Mouse (Mus musculus): Measurements from ENCODE around the gene Ttc24.

The Ttc24 gene

GRCm38 (mm10) chr3:88078204-88078603 lies at the start of gene Ttc24:
Gene Ttc24 (minus strand): TSS chr3:88078304.
- no peak for DNase-seq (ENCODE audit: low read depth, low spot score)

GRCm38 (mm10) chr3:88127636-88128035 lies 49.5 kb upstream of the Ttc24 start:
- no peak for DNase-seq (ENCODE audit: low read depth, low spot score)

- no peak for DNase-seq (ENCODE audit: low read depth, low spot score)
These were observed 48.1 kb upstream of the Ttc24 start for GRCm38 (mm10) chr3:88126181-88126580.

- no peak for DNase-seq (ENCODE audit: low read depth, low spot score)
These were observed 47.1 kb upstream of the Ttc24 start for GRCm38 (mm10) chr3:88125195-88125594.

- no peak for DNase-seq (ENCODE audit: low read depth, low spot score)
These were observed 43.3 kb upstream of the Ttc24 start for GRCm38 (mm10) chr3:88121164-88122131.

- DNase-seq (ENCODE audit: low read depth, low spot score) = no peak
These were observed 42.1 kb upstream of the Ttc24 start for GRCm38 (mm10) chr3:88120117-88120651.

GRCm38 (mm10) chr3:88114396-88114795 lies 36.3 kb upstream of the Ttc24 start:
- no peak for DNase-seq (ENCODE audit: low read depth, low spot score)

GRCm38 (mm10) chr3:88109126-88109525 lies 31.0 kb upstream of the Ttc24 start:
- DNase-seq (ENCODE audit: low read depth, low spot score) = no peak

GRCm38 (mm10) chr3:88106126-88106525 lies 28.0 kb upstream of the Ttc24 start:
- no peak for DNase-seq (ENCODE audit: low read depth, low spot score)

- DNase-seq (ENCODE audit: low read depth, low spot score) = no peak
These were observed 24.5 kb upstream of the Ttc24 start for GRCm38 (mm10) chr3:88102611-88103010.

- no peak for DNase-seq (ENCODE audit: low read depth, low spot score)
These were observed 24.1 kb upstream of the Ttc24 start for GRCm38 (mm10) chr3:88102196-88102595.

GRCm38 (mm10) chr3:88101736-88102135 lies 23.6 kb upstream of the Ttc24 start:
- no peak for DNase-seq (ENCODE audit: low read depth, low spot score)

- no peak for DNase-seq (ENCODE audit: low read depth, low spot score)
These were observed 22.1 kb upstream of the Ttc24 start for GRCm38 (mm10) chr3:88100251-88100650.

GRCm38 (mm10) chr3:88097666-88098065 lies 19.6 kb upstream of the Ttc24 start:
- no peak for DNase-seq (ENCODE audit: low read depth, low spot score)

GRCm38 (mm10) chr3:88094126-88094525 lies 16.0 kb upstream of the Ttc24 start:
- DNase-seq (ENCODE audit: low read depth, low spot score) = no peak

GRCm38 (mm10) chr3:88090616-88091015 lies 12.5 kb upstream of the Ttc24 start:
- DNase-seq (ENCODE audit: low read depth, low spot score) = no peak

- no peak for DNase-seq (ENCODE audit: low read depth, low spot score)
These were observed 12.0 kb upstream of the Ttc24 start for GRCm38 (mm10) chr3:88090106-88090505.

- DNase-seq (ENCODE audit: low read depth, low spot score) = no peak
These were observed 9.6 kb upstream of the Ttc24 start for GRCm38 (mm10) chr3:88087688-88088087.

- no peak for DNase-seq (ENCODE audit: low read depth, low spot score)
These were observed 7.4 kb upstream of the Ttc24 start for GRCm38 (mm10) chr3:88085459-88085858.

GRCm38 (mm10) chr3:88084001-88084400 lies 5.9 kb upstream of the Ttc24 start:
- no peak for DNase-seq (ENCODE audit: low read depth, low spot score)

- no peak for DNase-seq (ENCODE audit: low read depth, low spot score)
These were observed 4.6 kb upstream of the Ttc24 start for GRCm38 (mm10) chr3:88082663-88083062.

GRCm38 (mm10) chr3:88082224-88082618 lies 4.1 kb upstream of the Ttc24 start:
- no peak for DNase-seq (ENCODE audit: low read depth, low spot score)

All from brain, embryonic 18.5 days (tissue).